Mouse (Mus musculus) neural tube, embryonic 14.5 days (tissue): ENCODE results near the gene Pigs. TPM values are rescaled to one million over a fixed set of nuclear protein-coding genes. Genes with fewer than 3 reads are reported as not detected.
A peak's percentile ranks its signal among the peaks of the same experiment; 100 is the strongest.

ENCODE experiments used
- ATAC-seq: fragments of 200-750 bp; cut with Nextera tagmentation; 2 replicates; pipeline ENCODE4 v1.8.0; 2017; ENCODE audit warnings: low read depth, mild to moderate bottlenecking, moderate TSS enrichment, moderate library complexity
- H3K27ac ChIP-seq: fragments of 300-500 bp; sonication (generic); 2 replicates; pipeline ENCODE4 v1.5.1; 2014; ENCODE audit warnings: low read depth, mild to moderate bottlenecking, control low read depth, low read length, moderate library complexity, mixed read lengths
- H3K27me3 ChIP-seq: fragments of 300-500 bp; sonication (generic); 2 replicates; pipeline ENCODE4 v1.6.1; 2014; ENCODE audit warnings: low read length; ENCODE audit not compliant: control insufficient read depth, insufficient read depth
- H3K36me3 ChIP-seq: fragments of 300-500 bp; sonication (generic); 2 replicates; pipeline ENCODE4 v1.6.1; 2014; ENCODE audit warnings: low read length, mixed read lengths; ENCODE audit not compliant: control insufficient read depth, insufficient read depth
- H3K4me1 ChIP-seq: fragments of 300-500 bp; sonication (generic); 2 replicates; pipeline ENCODE4 v1.6.1; 2014; ENCODE audit warnings: low read length; ENCODE audit not compliant: control insufficient read depth, insufficient read depth
- H3K4me2 ChIP-seq: fragments of 300-500 bp; sonication (generic); 2 replicates; pipeline ENCODE4 v1.6.1; 2014; ENCODE audit warnings: mild to moderate bottlenecking, low read depth, low read length, control low read depth
- H3K4me3 ChIP-seq: fragments of 300-500 bp; sonication (generic); 2 replicates; pipeline ENCODE4 v1.5.1; 2014; ENCODE audit warnings: low read depth, low read length, control low read depth, mixed read lengths
- H3K9ac ChIP-seq: fragments of 300-500 bp; sonication (generic); replicated peaks from 2 replicates; pipeline ENCODE4 v1.6.1; 2014; ENCODE audit warnings: low read depth, mild to moderate bottlenecking, control low read depth, low read length, mixed read lengths
- H3K9me3 ChIP-seq: fragments of 300-500 bp; sonication (generic); 2 replicates; pipeline ENCODE4 v1.6.1; 2016; ENCODE audit warnings: low read length; ENCODE audit not compliant: control insufficient read depth
- WGBS: fragments of 180-500 bp; shearing (Covaris S2); extraction: QIAGEN DNeasy Blood & Tissue Kit; methylation state at CpG from one replicate; pipeline ENCODE4 v1.1.7; 2014; 5-methylcytosine and 5-hydroxymethylcytosine counted together
- polyA plus RNA-seq: library from polyadenylated mRNA; unstranded; fragments of >200 nt; fragmentation: Nextera tagmentation; extraction: Ambion mirVana; gene quantifications from 2 replicates; pipeline ENCODE4 v1.2.1, GENCODE M21; 2014

Gene Pigs
- polyA plus RNA-seq, 1 experiment from 2014 or later = 71.4 TPM

DNA sequence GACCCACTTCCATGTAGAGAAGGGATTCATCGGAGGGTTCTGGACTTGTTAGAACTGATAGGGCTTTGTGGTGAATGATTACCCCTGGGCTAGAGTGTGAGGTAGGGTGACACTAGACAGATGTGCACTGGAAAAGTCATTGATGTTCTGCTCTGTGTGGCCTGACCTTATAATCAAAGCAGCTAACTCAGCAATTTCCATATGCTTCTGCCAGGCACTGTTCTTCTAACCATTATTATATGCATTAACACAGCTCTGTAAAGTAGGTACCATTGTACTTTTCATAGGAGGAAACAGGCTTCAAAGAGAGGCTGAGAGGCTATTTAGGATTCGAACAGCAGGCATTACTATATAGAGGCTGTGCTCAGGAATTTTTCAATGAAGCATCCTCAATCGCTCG, 1.0 kb upstream of the Pigs start:
- no peak overlapping the region for H3K9ac ChIP-seq
- H3K27me3 ChIP-seq = no peaks in the 10 kb centered on the region
- H3K4me3 ChIP-seq = no peak overlapping the region
- peaks cover 18% of the 10 kb centered on the region for H3K4me1 ChIP-seq
- H3K9me3 ChIP-seq = no peaks in the 10 kb centered on the region
- no peaks in the 10 kb centered on the region for H3K36me3 ChIP-seq
- WGBS = 92% methylated on average over 4 of the region's 4 CpGs
- no peak overlapping the region for H3K27ac ChIP-seq
- ATAC-seq = no peak
- H3K4me2 ChIP-seq = no peak overlapping the region

DNA sequence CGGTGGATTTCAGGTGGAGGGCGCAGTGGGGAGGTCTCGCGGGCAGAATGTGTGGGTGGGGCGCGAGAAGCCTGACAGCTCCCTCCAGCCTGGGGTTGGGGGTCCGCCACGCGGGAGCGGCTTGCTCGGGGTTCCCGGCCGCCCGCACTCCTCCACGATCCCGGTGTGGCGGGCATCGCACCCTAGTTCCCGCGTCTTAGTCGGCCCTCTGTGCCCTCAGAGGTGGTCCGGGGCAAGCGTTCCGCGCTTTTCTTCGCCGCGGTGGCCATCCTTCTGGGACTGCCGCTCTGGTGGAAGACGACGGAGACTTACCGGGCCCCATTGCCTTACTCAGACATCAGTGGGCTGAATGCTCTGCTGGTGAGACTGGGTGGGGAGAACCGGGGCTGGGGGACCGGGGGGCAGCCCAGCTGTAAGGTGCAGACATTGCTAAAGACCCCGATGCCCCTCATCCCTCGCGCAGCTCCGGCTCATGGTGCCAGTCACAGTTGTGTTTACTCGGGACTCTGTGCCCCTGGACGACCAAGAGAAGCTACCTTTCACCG, 369 bp downstream of the Pigs start:
- H3K36me3 ChIP-seq = no peaks in the 10 kb centered on the region
- WGBS = 1% methylated on average over 40 of the region's 41 CpGs
- H3K4me3 ChIP-seq = peak overlapping the region; percentile 88
- peak overlapping the region; percentile 77 for H3K9ac ChIP-seq
- no peaks in the 10 kb centered on the region for H3K9me3 ChIP-seq
- H3K27me3 ChIP-seq = no peaks in the 10 kb centered on the region
- H3K4me2 ChIP-seq = peak overlapping the region; percentile 93
- H3K4me1 ChIP-seq = peaks cover 10% of the 10 kb centered on the region
- no peak overlapping the region for H3K27ac ChIP-seq
- peak; percentile 75 for ATAC-seq

DNA sequence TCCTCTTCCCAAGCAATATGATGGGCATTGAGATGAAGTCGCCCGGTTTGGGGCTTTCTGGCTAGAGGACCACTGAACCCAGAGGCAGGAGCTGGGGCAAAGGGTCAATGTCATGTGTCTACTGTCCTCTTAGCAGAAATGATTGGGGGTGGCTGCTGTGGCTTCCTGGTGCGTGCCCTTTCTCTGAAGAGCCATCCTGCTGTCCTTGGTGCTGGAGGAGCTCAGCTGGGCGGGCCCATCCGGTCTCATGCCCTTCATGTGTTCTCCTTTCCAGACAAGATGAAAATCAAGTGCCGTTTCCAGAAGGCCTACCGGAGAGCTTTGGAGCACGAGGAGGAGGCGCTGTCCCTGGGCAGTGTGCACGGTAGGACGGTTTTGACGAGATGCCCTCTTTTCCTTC, 4.5 kb downstream of the Pigs start:
- H3K36me3 ChIP-seq = 0 out of 2 replicates have a peak, but pooled peaks cover 11% of the 10 kb centered on the region
- H3K27me3 ChIP-seq = no peaks in the 10 kb centered on the region
- H3K4me1 ChIP-seq = peaks cover 10% of the 10 kb centered on the region
- no peak overlapping the region for H3K4me2 ChIP-seq
- no peak overlapping the region for H3K4me3 ChIP-seq
- H3K9ac ChIP-seq = no peak overlapping the region
- 97% methylated on average over 12 of the region's 12 CpGs for WGBS
- no peaks in the 10 kb centered on the region for H3K9me3 ChIP-seq
- H3K27ac ChIP-seq = no peak overlapping the region
- ATAC-seq = no peak

DNA sequence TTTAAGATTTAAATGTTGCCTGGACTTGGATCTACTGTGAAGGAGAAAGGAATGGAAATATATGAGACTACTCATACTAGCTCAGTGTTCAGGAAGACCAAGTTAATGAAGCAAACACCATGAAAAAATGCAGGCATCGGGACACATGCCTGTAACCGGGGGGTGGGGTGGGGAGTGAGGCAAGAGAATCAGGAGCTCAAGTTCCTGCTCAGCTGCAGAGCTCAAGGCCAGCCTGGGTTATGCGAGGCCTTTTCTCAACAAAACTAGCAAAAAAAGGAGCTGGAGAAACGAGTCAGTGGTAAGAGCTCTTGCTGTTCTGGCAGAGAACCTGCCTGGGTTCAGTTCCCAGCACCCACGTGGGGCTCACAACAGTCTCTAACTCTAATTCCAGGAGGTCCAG, 5.8 kb downstream of the Pigs start:
- H3K4me1 ChIP-seq = peaks cover 7% of the 10 kb centered on the region
- no peak overlapping the region for H3K9ac ChIP-seq
- 94% methylated on average over 5 of the region's 5 CpGs for WGBS
- H3K9me3 ChIP-seq = no peaks in the 10 kb centered on the region
- no peak overlapping the region for H3K4me2 ChIP-seq
- no peak overlapping the region for H3K27ac ChIP-seq
- ATAC-seq = no peak
- no peak overlapping the region for H3K4me3 ChIP-seq
- H3K36me3 ChIP-seq = peaks cover 15% of the 10 kb centered on the region
- no peaks in the 10 kb centered on the region for H3K27me3 ChIP-seq

DNA sequence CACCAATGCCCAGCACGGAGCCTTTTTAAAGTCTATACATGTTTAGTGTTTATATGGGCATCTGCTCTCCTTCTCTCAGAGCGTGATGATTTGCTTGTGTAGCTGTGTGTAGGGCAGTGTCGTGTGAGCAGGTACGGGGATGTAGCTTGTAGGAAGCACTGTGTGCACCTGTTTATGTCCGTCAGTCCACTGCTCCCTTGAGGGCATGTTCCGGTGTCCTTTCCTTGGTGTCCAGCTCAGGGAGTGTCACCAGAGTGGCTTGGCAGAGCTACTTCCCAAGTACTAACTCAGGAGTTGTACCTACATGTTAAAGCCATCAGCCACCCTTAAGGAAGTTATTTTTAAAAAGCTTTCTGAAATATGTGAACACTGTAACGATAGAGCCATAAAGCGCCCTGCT, 8.8 kb downstream of the Pigs start:
- Histone ChIP-seq H3K4me2 (no peak overlapping the region), H3K4me1 (no peaks in the 10 kb centered on the region), H3K4me3 (no peak overlapping the region), H3K36me3 (peaks cover 27% of the 10 kb centered on the region), H3K9me3 (no peaks in the 10 kb centered on the region), H3K27me3 (no peaks in the 10 kb centered on the region), H3K9ac (no peak overlapping the region), H3K27ac (no peak overlapping the region)
- WGBS = 95% methylated on average over 8 of the region's 8 CpGs
- no peak for ATAC-seq

DNA sequence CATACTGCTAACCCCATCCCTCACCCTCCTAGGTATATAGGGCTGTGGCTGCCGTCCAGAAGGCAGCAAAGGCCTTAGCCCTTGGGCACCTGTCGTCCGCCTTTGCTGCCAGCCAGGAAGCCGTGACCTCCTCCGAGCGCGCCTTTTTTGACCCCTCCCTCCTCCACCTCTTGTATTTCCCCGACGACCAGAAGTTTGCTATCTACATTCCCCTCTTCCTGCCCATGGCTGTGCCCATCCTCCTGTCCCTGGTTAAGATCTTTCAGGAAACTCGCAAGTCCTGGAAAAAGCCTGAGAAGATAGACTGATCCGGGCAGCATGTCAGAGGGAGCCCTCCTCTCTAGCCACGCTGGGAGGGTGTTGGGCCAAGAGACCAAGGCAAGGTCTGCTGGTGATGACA, 13.5 kb downstream of the Pigs start:
- Histone ChIP-seq H3K27ac (no peak overlapping the region), H3K4me2 (no peak overlapping the region), H3K4me3 (no peak overlapping the region), H3K36me3 (peaks cover 22% of the 10 kb centered on the region), H3K4me1 (peaks cover 12% of the 10 kb centered on the region), H3K9me3 (no peaks in the 10 kb centered on the region), H3K9ac (no peak overlapping the region), H3K27me3 (no peaks in the 10 kb centered on the region)
- WGBS = 91% methylated on average over 12 of the region's 12 CpGs
- no peak for ATAC-seq

DNA sequence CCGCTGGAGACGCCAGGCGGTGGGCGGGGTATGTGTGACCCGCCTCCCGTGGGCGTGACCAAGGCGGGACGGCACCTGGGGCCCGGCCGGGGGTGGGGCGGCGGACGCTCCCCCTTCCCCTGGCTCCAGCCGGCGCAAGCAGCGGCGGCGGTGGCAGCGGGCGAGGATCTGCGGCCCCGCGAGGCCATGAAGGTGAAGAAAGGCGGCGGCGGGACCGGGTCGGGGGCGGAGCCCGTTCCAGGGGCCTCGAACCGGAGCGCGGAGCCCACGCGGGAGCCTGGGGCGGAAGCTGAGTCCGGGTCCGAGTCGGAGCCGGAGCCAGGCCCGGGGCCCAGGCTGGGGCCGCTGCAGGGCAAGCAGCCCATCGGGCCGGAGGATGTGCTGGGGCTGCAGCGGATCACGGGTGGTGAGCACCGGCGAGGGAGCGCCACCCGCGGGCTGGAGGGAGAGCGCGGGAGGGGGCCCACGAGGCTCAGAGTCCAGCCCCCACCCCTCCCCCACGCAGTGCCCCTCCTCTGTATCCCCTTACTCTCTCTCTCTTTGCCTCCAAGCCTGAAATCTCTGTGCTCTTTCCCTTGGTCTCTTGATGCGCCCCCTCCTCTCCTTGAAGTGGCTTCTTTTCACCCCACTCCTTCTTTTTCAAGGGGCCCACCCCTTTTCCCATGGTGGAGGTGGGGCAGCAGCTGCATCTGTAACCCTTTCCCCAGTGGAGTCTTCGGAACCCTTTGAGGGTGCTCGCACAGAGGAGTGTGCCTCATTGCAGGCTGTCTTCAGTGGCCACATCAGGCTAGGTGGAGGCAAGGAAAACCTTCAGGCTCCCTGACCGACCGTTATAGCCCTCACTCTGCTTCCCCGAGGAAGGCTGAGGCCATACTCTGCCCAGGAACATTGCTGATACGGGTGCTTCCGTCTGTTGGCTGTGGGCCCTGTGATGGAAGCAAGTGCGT, 15.4 kb downstream of the Pigs start, which contains the start of gene Unc119:
Unc119 (plus strand) TSS at position 102 of the 947 bp plus-strand sequence.
- H3K27ac ChIP-seq = peak within 1 kb of the TSS; percentile 84
- H3K9me3 ChIP-seq = no peaks in the 10 kb centered on the region
- ATAC-seq = peak; percentile 79
- WGBS = 1% methylated on average over 53 of the region's 66 CpGs
- peaks cover 22% of the 10 kb centered on the region for H3K36me3 ChIP-seq
- peak within 1 kb of the TSS; percentile 84 for H3K4me3 ChIP-seq
- no peaks in the 10 kb centered on the region for H3K27me3 ChIP-seq
- H3K9ac ChIP-seq = peak within 1 kb of the TSS; percentile 94
- H3K4me1 ChIP-seq = peaks cover 12% of the 10 kb centered on the region
- H3K4me2 ChIP-seq = peak within 1 kb of the TSS; percentile 70

DNA sequence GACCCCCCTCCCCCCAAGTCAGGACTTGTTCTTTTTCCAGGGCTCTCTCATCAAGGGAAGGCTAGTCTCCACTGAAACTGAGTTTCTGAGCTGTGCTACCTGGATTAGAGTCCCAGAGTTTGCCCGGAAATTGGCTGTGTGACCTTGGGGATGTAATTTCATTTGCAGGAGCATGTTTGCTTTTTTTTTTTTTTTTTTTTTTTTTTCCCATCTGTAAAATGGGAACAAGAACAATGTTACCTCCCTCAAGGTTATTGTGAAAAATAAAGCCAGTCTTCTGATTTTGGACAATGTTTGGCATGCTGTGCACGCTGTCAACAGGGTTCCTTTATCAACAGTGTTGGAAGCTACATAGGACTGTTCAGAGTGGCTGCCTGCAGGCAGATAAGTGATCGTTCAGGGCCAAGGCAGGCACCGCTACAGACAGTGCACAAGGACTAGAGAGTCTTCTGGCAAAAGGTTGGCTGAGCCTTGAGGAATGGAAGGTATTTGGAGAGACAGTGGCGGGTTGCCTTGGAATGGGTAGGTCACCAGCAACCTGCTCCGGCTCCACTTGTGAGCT, 16.2 kb downstream of the Pigs start:
- Histone ChIP-seq H3K9ac (peak overlapping the region; percentile 94), H3K9me3 (no peaks in the 10 kb centered on the region), H3K36me3 (peaks cover 15% of the 10 kb centered on the region; the same call in 1 of the 2 replicates), H3K4me2 (peak overlapping the region; percentile 70), H3K4me3 (peak overlapping the region; percentile 84), H3K4me1 (peaks cover 12% of the 10 kb centered on the region), H3K27me3 (no peaks in the 10 kb centered on the region), H3K27ac (peak overlapping the region; percentile 84; the same call in 1 of the 2 replicates)
- no peak for ATAC-seq
- WGBS = 89% methylated on average over 6 of the region's 6 CpGs
